Mouse (Mus musculus) liver, adult 2 months (tissue): Measurements from ENCODE around the gene Treml2. TPM values are rescaled to one million over a fixed set of nuclear protein-coding genes. Genes with fewer than 3 reads are reported as not detected.
"Not testable (repeated sequence)": the region's sequence is repeated elsewhere in the genome, so short reads cannot be mapped to it uniquely, and the experiment has no call there.

Experiments
- DNase-seq: peaks from one replicate; pipeline ENCODE4 v3.0.0-alpha.2; 2011; ENCODE audit warnings: low read depth, low spot score; ENCODE audit errors: extremely low read depth
- H3K27ac ChIP-seq: fragments of 200-500 bp; replicated peaks from 2 replicates; pipeline ENCODE4 v1.5.1; 2012; ENCODE audit warnings: low read depth, mild to moderate bottlenecking, control low read depth, inconsistent platforms, low read length; ENCODE audit not compliant: insufficient read depth
- H3K27me3 ChIP-seq: fragments of 200-500 bp; 2 replicates; pipeline ENCODE4 v1.6.1; 2012; ENCODE audit warnings: mild to moderate bottlenecking, moderate library complexity, low read length, inconsistent platforms; ENCODE audit not compliant: control insufficient read depth, insufficient read depth
- H3K36me3 ChIP-seq: fragments of 200-500 bp; 2 replicates; pipeline ENCODE4 v1.6.1; 2012; ENCODE audit warnings: low read length, inconsistent platforms; ENCODE audit not compliant: control insufficient read depth, insufficient read depth
- H3K4me1 ChIP-seq: fragments of 200-500 bp; 2 replicates; pipeline ENCODE4 v1.6.1; 2011; ENCODE audit warnings: low read length; ENCODE audit not compliant: control insufficient read depth, insufficient read depth
- H3K4me3 ChIP-seq: fragments of 200-500 bp; 2 replicates; pipeline ENCODE4 v1.5.1; 2011; ENCODE audit warnings: low read depth, mild to moderate bottlenecking, control low read depth, low read length, moderate library complexity; ENCODE audit not compliant: insufficient read depth
- H3K79me2 ChIP-seq: fragments of 200-500 bp; 2 replicates; pipeline ENCODE4 v1.6.1; 2012; ENCODE audit warnings: inconsistent platforms, mild to moderate bottlenecking, low read length, moderate library complexity; ENCODE audit not compliant: control insufficient read depth, insufficient read depth
- H3K9ac ChIP-seq: fragments of 200-500 bp; 2 replicates; pipeline ENCODE4 v1.6.1; 2012; ENCODE audit warnings: low read depth, mild to moderate bottlenecking, control low read depth, inconsistent platforms, low read length
- CTCF ChIP-seq: fragments of 200-500 bp; IDR thresholded peaks from 2 replicates; pipeline ENCODE4 v1.5.1; 2011; ENCODE audit warnings: low read depth, low read length, control low read depth
- POLR2A ChIP-seq: fragments of 200-500 bp; IDR thresholded peaks from 2 replicates; pipeline ENCODE4 v1.6.1; 2011; ENCODE audit warnings: low read length, control low read depth; ENCODE audit not compliant: insufficient read depth; ENCODE audit errors: extremely low read depth
- WGBS: fragments of 180-500 bp; shearing (Covaris S2); methylation state at CpG from one replicate; pipeline ENCODE4 v1.1.7; 2018; 5-methylcytosine and 5-hydroxymethylcytosine counted together
- polyA plus RNA-seq: library from polyadenylated mRNA; depleted of rRNA; stranded (reverse); fragments of >200 nt; gene quantifications from 2 replicates; pipeline ENCODE4 v1.2.3, GENCODE M21; 2012
- total RNA-seq: library from RNA; depleted of rRNA; stranded (reverse); fragments of >200 nt; gene quantifications from 2 replicates; pipeline ENCODE4 v1.2.3, GENCODE M21; 2014

Gene Treml2
- total and polyA plus RNA-seq, 2 experiments = 0.09 to 0.26 TPM

DNA sequence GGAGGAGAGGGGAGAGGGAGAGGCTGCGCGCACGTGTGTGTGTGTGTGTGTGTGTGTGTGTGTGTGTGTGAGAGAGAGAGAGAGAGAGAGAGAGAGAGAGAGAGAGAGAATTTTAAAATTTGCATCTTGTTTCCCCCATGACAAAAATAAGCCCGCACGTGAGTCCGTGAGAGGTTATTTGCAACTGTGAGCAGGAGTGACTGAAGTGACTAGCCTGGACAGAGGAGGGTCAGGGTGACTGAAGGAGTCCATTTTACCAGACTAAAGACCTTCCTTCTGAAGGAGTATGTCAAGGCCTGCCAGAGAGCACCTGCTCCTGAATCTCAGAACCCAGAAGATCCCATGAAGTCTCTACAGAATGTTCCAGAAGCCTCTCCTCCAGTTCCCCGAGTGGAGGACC, 458 bp downstream of the Treml2 start:
- Histone ChIP-seq H3K27me3 (no peaks in the 10 kb centered on the region), H3K79me2 (no peaks in the 10 kb centered on the region), H3K27ac (no peak overlapping the region), H3K4me1 (no peaks in the 10 kb centered on the region), H3K36me3 (no peaks in the 10 kb centered on the region), H3K4me3 (no peak overlapping the region), H3K9ac (no peak overlapping the region)
- no peak for DNase-seq
- TF ChIP-seq CTCF = no peak
- no peak for TF ChIP-seq POLR2A
- 56% methylated on average over 5 of the region's 7 CpGs for WGBS

DNA sequence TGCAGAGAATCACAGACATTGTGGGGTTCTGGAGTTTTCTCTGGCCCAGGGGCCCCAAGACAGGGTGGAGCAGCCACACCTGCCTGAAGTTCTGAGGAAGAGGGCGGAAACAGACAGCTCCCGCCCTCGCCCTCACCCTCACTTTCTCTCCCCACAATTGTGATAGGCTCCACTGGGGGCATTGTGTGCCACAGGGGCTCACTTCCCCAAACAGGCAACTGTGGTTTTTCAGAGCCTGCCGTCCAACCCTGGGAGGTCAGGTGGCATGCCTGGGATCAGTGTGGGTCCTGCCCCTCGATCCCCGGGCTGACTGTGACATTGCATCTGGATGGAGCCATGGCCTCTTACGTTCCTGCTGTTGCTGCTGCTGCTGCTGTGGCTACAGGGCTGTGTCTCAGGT, 901 bp downstream of the Treml2 start:
- no peaks in the 10 kb centered on the region for H3K36me3 ChIP-seq
- no peak for DNase-seq
- H3K4me1 ChIP-seq = no peaks in the 10 kb centered on the region
- H3K4me3 ChIP-seq = peak overlapping the region; percentile 15; the same call in 1 of the 2 replicates
- no peak overlapping the region for H3K27ac ChIP-seq
- H3K9ac ChIP-seq = no peak overlapping the region
- no peaks in the 10 kb centered on the region for H3K79me2 ChIP-seq
- no peaks in the 10 kb centered on the region for H3K27me3 ChIP-seq
- no peak for TF ChIP-seq POLR2A
- 63% methylated on average over 7 of the region's 7 CpGs for WGBS

DNA sequence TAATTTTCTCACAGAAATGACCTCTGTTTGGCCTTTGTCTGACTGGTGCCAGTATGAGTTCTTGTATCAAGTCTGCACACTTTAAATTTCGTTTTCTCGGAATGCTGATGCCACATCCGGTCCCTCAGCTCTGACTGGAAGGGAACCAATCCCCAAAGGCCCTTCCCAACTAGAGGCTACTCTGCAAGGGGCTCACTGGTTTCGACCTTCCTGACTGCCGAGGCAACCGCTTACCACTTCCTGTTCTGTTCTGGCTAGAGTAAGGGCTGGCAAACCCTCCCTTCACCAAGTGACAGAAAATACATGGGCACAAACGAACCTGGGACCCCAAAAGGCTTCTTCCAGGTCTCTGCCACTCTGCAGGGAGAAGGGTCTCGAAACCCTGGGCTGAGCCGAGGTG, 1.6 kb downstream of the Treml2 start:
- Histone ChIP-seq H3K79me2 (no peaks in the 10 kb centered on the region), H3K27me3 (no peaks in the 10 kb centered on the region), H3K9ac (no peak overlapping the region), H3K4me3 (no peak overlapping the region), H3K27ac (no peak overlapping the region), H3K36me3 (no peaks in the 10 kb centered on the region), H3K4me1 (no peaks in the 10 kb centered on the region)
- WGBS = 68% methylated on average over 9 of the region's 9 CpGs
- TF ChIP-seq CTCF = no peak
- no peak for TF ChIP-seq POLR2A
- DNase-seq = peak; percentile 6

DNA sequence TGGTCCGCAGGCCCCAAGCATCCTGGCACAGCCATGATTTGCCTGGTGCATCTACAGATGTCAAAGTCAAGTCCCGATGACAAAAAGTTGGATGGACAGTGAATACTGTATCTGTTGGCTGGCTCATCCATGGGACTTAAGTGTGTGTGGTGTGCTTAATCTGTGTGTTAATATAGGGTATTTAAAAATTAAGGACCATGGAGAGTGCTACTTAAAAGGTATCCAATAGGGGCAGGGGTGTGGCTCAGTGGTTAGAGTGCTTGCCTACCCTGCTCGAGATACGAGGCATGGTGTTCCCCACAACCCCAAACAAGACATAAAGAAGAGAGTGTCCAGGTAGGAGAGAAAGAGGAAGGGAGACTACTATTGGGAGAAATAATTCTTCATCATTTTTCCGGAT, 2.5 kb downstream of the Treml2 start:
- H3K4me3 ChIP-seq = no peak overlapping the region
- H3K27me3 ChIP-seq = no peaks in the 10 kb centered on the region
- WGBS = 83% methylated on average over 5 of the region's 5 CpGs
- no peaks in the 10 kb centered on the region for H3K36me3 ChIP-seq
- no peak for TF ChIP-seq POLR2A
- TF ChIP-seq CTCF = no peak
- H3K27ac ChIP-seq = no peak overlapping the region
- DNase-seq = no peak
- no peaks in the 10 kb centered on the region for H3K79me2 ChIP-seq
- no peak overlapping the region for H3K9ac ChIP-seq
- H3K4me1 ChIP-seq = no peaks in the 10 kb centered on the region

DNA sequence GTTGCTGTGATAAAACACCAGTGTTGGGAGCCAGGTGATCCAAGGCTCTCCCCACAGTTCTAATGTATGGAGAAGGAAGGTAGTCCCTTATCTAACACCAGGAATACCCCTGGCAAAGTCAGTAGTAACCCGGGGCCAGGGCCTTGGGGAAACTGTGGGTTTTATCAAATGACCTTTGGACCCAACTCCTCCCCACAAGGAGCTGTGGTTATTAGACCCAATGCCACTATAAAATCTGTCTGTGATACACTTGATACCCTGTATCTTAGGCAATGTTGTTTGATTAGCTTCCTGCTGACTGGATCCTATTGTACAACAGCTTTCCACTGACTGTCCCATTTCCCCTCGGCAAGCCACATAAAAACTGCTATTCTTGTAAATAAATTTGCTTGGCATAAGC, 12.8 kb downstream of the Treml2 start:
- no peaks in the 10 kb centered on the region for H3K4me1 ChIP-seq
- no peak for TF ChIP-seq CTCF
- TF ChIP-seq POLR2A = no peak
- no peak for DNase-seq
- no peak overlapping the region for H3K4me3 ChIP-seq
- WGBS = 57% methylated on average over 2 of the region's 2 CpGs
- no peak overlapping the region for H3K9ac ChIP-seq
- no peaks in the 10 kb centered on the region for H3K79me2 ChIP-seq
- no peaks in the 10 kb centered on the region for H3K36me3 ChIP-seq
- H3K27ac ChIP-seq = no peak overlapping the region
- no peaks in the 10 kb centered on the region for H3K27me3 ChIP-seq

DNA sequence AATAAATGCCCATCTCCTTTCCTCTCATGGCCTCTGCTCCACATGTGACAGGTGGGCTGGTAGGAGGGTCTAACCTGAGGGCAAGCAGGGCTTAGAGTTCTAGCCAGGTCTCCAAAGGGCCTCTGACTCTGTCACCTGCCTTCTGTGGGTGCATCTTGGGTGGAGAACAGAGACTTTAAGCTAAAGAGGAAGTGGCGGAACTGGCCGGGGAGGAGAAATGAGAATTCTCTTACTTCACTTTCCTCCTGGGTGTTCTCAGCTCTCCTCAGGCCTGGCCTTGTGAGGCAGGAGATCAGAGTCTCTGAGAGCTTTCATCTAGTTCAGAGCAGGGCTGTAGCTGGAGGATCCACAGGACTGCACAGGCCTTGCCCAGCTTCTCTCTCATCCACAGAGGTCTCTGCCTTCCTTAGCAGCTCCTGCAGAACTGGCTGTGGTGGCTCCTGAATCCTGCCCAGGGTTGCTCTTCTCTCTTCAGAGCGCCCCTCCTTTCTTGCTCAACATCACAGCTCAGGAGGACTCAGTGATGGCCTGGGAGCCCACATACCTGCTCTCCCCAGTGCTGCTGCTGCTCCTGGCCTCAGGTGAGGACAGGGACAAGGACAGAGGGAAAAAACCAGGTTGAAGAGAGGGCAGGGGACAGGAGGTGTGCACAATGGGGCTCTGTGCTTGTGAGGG, 16.7 kb downstream of the Treml2 start, which contains the start of gene B430306N03Rik:
TSS of gene B430306N03Rik (plus strand) at position 237 of the 675 bp plus-strand sequence.
- not testable (repeated sequence) for H3K79me2 ChIP-seq, H3K27me3 ChIP-seq, H3K36me3 ChIP-seq, H3K4me3 ChIP-seq, H3K4me1 ChIP-seq, DNase-seq
- WGBS = 73% methylated on average over 3 of the region's 3 CpGs
- H3K27ac ChIP-seq = peak within 1 kb of the TSS; percentile 44
- peak within 1 kb of the TSS; percentile 51; the same call in 1 of the 2 replicates for H3K9ac ChIP-seq
